Mouse (Mus musculus) lung, postnatal 14 days (tissue): Measurements from ENCODE around the gene Ppfia3.

Experiments used
- DNase-seq: peaks from one replicate; pipeline ENCODE4 v3.0.0; 2021

Gene Ppfia3

GRCm38 (mm10) chr7:45308551-45309240 lies 58.1 kb downstream of the Ppfia3 start:
- DNase-seq: peak; percentile 21

GRCm38 (mm10) chr7:45305275-45305674 lies 61.5 kb downstream of the Ppfia3 start:
- DNase-seq: peak; percentile 79

DNA sequence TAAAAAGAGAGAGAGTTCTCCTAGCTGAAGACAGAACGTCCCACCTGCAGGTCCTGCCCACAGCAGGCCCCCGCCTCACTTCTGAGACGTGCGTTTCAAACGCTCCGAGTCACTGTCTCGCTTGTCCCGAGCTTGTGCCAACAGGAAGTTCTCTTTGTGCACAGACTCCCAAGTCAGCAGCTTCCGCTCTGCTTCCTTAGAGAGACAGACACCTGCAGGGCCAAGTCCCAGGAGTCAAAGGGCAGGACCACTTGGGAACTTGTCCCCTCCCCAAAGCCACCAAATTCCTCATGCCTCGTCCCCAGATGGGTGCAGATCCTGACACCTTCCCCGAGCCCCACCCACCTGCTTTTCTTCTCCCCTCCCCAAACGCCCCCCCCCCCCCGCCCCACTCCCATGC lies 62.0 kb downstream of the Ppfia3 start:
- DNase-seq: no peak

DNA sequence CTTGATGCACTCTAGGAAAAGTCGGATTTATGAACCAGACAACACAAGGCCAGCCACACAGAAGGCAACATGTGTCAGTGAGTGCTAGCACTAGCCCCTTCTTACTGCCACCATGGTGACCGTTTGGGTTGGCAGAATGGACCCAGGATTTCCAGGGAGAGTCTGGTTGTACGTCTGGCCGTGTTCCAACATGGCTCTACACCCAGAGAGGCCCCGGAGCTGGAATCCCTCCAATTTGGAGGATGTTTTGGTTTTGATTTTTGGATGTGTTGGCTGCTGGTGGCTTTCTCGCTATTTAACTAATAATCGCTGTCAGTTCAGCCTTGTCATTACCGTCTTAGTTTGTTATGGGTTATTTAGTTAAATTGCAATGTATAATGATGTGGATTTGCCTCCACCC lies 64.2 kb downstream of the Ppfia3 start:
- DNase-seq: no peak

DNA sequence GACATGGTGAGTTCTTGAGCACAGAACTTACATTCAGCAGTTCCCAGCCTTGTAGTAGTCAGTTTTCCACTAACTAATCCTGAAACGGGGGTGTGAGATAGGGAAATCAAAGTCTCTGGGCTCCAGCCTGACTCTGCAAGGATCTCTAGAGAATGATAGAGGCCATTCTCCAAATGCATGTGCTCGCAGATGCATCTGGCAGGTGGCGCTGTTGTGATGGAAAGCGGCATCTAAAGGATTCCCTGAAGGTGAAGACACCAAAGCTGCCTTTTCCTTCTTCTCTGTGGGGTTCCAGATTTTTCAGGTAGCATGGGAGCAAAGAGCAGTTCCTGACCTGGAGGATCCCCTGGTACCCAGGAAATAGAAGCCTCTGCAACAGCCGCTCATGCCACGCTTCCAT lies 66.5 kb downstream of the Ppfia3 start:
- DNase-seq: peak; percentile 79

DNA sequence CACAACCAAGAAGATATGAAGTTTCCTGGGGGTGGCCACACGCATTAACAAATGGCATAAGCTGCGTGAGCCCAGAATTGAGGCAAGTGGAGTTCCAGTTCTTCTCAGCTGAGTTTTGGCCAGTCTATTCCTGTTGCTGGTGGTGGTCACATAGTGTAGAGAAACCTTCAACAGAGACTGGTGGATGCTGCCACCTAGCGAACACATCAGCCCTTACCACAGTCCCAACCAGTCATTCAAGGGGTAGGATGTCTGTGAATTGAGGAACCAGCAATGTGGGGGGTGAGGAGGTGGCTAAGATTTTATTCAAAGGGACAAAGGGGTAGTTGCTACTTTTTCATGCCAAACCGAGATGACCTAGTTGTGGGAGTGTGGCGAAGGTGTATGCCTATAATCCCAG lies 67.1 kb downstream of the Ppfia3 start:
- peak; percentile 66 for DNase-seq

DNA sequence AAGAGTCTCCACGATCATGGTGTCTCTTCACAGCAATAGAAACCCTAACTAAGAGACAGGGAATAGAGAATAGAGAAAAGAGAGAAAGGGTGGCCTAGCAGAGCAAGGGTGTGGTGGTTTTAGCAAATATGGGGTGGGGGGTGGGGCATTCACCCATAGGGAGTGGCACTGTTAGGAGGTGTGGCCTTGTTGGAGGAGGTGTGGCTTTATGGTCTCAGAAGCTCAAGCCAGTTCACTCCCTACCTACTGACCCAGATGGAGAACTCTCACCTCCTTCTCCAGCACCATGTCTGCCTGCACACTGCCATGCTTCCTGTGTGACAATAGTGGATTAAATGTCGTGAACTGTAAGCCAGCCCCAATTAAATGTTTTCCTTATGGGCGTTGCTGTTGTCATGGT lies 69.3 kb downstream of the Ppfia3 start:
- DNase-seq: no peak

GRCm38 (mm10) chr7:45296626-45297025 lies 70.2 kb downstream of the Ppfia3 start:
- no peak for DNase-seq
